Mouse (Mus musculus): ENCODE measurements at regions not wholly inside any gene's neighbourhood (a gene's known extent, or its start where the extent isn't known, plus 50 kb on each side); places are given as distances from the start of the nearest gene placed in this dataset.

DNA sequence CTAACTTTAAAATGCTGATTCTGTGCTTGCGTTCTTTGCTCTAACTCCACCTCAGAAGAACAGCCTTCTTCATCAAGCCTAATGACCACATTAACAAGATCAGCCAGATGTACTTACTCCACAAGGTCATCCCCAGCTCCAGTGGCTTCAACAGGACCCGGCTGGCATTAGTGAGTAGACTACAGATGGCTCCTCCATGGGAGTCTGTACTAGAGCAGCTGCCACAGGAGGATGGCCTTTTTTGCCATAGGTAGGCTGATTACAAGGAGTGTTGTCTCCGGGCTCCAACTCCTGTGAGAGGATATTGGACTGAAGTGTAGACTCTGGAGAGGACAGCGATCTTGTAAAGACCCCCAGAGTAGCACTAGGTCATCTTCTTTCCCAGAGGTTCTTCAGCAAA, 729.7 kb downstream of the Galc start:
- ATAC-seq (ENCODE audit: insufficient number of reproducible peaks, low FRiP score) = no peak
- Histone ChIP-seq H3K9ac (no peak overlapping the region), H3K27me3 (replicated peaks) (no peaks in the 10 kb centered on the region), H3K4me3 (no peak overlapping the region), H3K4me2 (no peak overlapping the region), H3K4me1 (replicated peaks) (no peaks in the 10 kb centered on the region), H3K36me3 (no peaks in the 10 kb centered on the region), H3K9me3 (replicated peaks) (no peaks in the 10 kb centered on the region), H3K27ac (ENCODE audit: poor library complexity, severe bottlenecking) (no peak overlapping the region)
- WGBS = 82% methylated on average over 4 of the region's 4 CpGs

DNA sequence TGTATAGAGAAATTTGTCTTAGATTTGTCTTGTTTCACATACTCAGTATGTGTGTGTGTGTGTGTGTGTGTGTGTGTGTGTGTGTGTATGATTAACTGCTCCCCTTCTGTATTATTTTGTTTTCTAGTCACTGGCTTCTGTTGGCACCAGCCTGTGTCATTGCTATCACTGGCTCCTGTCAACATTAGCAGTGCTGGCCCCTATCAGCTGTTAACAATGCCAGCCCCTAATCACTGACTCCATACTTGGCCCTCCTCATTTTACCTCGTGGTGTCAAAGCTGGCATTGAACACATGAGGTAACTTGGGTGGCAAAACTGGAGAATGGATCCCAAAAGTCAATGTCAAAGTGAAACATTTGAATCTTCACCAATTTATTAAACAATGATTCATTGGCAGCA, 733.3 kb downstream of the Galc start:
- Histone ChIP-seq H3K36me3 (no peaks in the 10 kb centered on the region), H3K9ac (no peak overlapping the region), H3K4me1 (replicated peaks) (no peaks in the 10 kb centered on the region), H3K4me2 (no peak overlapping the region), H3K9me3 (replicated peaks) (no peaks in the 10 kb centered on the region), H3K27ac (ENCODE audit: poor library complexity, severe bottlenecking) (no peak overlapping the region), H3K27me3 (replicated peaks) (no peaks in the 10 kb centered on the region), H3K4me3 (no peak overlapping the region)
- peak; percentile 36; the same call in 1 of the 2 replicates for ATAC-seq (ENCODE audit: insufficient number of reproducible peaks, low FRiP score)
- 5% methylated on average over 1 of the region's 1 CpGs for WGBS

DNA sequence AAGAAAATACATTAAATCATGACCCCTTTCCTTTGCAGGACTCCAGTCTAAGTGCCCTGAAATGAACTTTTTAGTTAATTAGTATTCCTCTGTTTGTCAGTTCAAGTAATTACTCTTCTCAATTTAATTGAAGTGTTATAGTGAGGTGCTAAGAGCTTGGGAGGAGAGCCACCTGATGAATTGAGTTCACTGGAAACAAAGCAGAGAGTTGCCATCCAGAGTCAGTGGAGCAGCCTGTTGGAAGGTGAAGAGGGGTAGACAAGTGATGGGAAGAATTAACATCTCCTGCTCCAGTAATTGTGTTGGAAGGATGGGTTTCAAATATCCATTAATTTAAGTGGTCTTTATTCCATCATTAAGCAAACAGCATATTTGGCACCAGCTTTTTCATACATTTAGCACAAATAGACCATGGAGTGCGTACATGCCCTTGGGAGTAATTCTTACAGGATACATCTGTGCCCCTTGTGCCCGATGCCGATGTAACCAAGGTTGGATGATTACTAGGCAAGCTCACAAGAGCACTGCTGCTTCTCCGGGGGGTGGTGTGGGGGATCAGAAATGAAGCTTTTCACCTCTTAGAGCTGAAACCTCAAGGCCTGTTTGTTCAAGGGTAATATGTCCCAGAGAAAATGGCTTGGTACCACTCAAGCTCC, 739.3 kb downstream of the Galc start:
- Histone ChIP-seq H3K4me2 (no peak overlapping the region), H3K36me3 (no peaks in the 10 kb centered on the region), H3K4me3 (no peak overlapping the region), H3K9me3 (replicated peaks) (no peaks in the 10 kb centered on the region), H3K27me3 (replicated peaks) (no peaks in the 10 kb centered on the region), H3K9ac (no peak overlapping the region), H3K4me1 (replicated peaks) (peaks cover 3% of the 10 kb centered on the region; the same call in 1 of the 2 replicates), H3K27ac (ENCODE audit: poor library complexity, severe bottlenecking) (no peak overlapping the region)
- 85% methylated on average over 4 of the region's 4 CpGs for WGBS
- ATAC-seq (ENCODE audit: insufficient number of reproducible peaks, low FRiP score) = no peak

DNA sequence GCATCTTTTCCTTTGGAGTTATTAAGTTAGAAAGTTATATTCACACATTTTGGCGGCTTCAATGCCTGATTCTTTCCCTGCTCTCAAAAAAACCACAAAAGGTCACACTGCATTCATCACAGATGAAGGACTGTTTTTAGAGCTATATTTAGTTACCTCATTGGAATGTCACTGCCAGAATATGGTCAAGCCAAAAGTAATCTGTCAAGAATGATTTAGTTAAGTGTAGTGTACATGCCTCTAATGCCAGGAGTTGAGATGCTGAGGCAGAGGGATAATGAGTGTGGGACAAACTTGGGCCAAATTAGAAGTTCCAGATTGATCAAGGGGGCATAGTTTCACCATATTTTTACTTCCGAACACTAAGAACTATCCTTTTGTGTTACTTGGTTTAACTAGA, 741.7 kb downstream of the Galc start:
- Histone ChIP-seq H3K9ac (no peak overlapping the region), H3K27me3 (replicated peaks) (no peaks in the 10 kb centered on the region), H3K9me3 (replicated peaks) (no peaks in the 10 kb centered on the region), H3K4me2 (no peak overlapping the region), H3K4me1 (replicated peaks) (peaks cover 3% of the 10 kb centered on the region; the same call in 1 of the 2 replicates), H3K27ac (ENCODE audit: poor library complexity, severe bottlenecking) (peak overlapping the region; percentile 48), H3K4me3 (no peak overlapping the region), H3K36me3 (no peaks in the 10 kb centered on the region)
- ATAC-seq (ENCODE audit: insufficient number of reproducible peaks, low FRiP score) = 0 out of 2 replicates have a peak, but pooled peaks have one; percentile 59
- WGBS = 60% methylated on average over 2 of the region's 2 CpGs

DNA sequence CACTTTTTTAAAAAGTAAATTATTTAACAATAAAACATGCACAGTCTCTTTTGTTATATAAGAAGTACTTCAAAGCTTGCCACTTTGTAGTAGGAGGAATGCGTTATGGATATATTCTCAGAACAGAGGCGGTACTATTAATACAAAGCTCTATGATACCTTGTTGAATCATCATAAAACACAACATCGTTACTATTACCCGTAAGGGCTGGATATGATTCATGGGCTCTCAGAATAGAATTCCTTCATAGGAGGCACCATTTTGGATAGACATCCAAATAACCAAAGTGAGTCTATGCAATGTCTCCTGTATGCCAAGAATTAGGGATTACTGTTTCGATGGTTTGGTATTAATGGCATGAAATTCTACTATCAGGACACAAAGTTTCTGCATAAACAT, 743.5 kb downstream of the Galc start:
- no peak overlapping the region for H3K27ac ChIP-seq (ENCODE audit: poor library complexity, severe bottlenecking)
- no peaks in the 10 kb centered on the region for H3K27me3 ChIP-seq (replicated peaks)
- no peak for ATAC-seq (ENCODE audit: insufficient number of reproducible peaks, low FRiP score)
- H3K9me3 ChIP-seq (replicated peaks) = no peaks in the 10 kb centered on the region
- H3K4me1 ChIP-seq (replicated peaks) = peaks cover 3% of the 10 kb centered on the region; the same call in 1 of the 2 replicates
- H3K4me3 ChIP-seq = no peak overlapping the region
- H3K36me3 ChIP-seq = no peaks in the 10 kb centered on the region
- 91% methylated on average over 5 of the region's 5 CpGs for WGBS
- no peak overlapping the region for H3K4me2 ChIP-seq
- H3K9ac ChIP-seq = no peak overlapping the region

DNA sequence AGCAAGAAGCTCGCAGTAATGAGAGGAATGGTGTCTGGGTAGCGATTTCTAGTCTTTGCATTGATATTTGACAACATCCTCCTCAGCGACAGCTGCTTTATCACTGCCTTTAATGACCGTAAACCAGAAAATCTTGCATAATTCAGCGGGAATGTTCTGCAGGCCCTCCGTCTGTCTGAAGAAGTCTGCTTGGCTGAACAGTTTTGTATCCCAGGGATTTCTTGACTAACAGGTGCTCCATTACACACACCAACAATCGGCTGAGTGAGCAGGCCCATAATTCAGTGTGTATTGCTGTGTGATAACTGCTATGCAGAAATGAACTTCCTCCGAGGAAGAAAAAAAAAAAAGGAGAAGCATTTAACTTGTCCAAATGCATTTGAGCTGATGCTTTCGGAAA, 747.4 kb downstream of the Galc start:
- Histone ChIP-seq H3K4me2 (no peak overlapping the region), H3K4me3 (no peak overlapping the region), H3K27ac (ENCODE audit: poor library complexity, severe bottlenecking) (no peak overlapping the region), H3K9me3 (replicated peaks) (no peaks in the 10 kb centered on the region), H3K36me3 (no peaks in the 10 kb centered on the region), H3K4me1 (replicated peaks) (no peaks in the 10 kb centered on the region), H3K9ac (no peak overlapping the region), H3K27me3 (replicated peaks) (no peaks in the 10 kb centered on the region)
- WGBS = 71% methylated on average over 9 of the region's 9 CpGs
- no peak for ATAC-seq (ENCODE audit: insufficient number of reproducible peaks, low FRiP score)

DNA sequence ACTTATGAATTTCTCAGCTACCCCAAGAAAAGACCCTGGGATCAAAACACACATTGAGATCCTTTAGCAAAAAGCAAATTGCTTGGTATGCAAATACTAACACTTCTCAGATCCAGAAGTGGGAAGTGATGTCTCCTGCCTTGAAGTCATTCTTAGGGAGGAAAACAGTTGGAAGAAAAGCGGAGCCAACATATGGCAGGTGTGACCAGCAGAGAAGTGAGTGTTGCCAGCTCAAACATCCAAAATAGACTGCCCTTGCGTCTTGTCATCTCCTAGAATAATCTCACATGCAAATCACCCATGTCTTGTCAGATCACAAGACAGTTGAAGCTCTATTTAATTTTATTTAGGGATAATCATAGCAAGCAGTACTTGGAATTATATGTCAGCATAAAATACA, 757.8 kb downstream of the Galc start:
- no peak overlapping the region for H3K9ac ChIP-seq
- H3K4me3 ChIP-seq = no peak overlapping the region
- H3K27ac ChIP-seq (ENCODE audit: poor library complexity, severe bottlenecking) = no peak overlapping the region
- 63% methylated on average over 2 of the region's 2 CpGs for WGBS
- H3K4me2 ChIP-seq = no peak overlapping the region
- no peaks in the 10 kb centered on the region for H3K4me1 ChIP-seq (replicated peaks)
- no peaks in the 10 kb centered on the region for H3K27me3 ChIP-seq (replicated peaks)
- H3K36me3 ChIP-seq = no peaks in the 10 kb centered on the region
- no peak for ATAC-seq (ENCODE audit: insufficient number of reproducible peaks, low FRiP score)
- no peaks in the 10 kb centered on the region for H3K9me3 ChIP-seq (replicated peaks)

DNA sequence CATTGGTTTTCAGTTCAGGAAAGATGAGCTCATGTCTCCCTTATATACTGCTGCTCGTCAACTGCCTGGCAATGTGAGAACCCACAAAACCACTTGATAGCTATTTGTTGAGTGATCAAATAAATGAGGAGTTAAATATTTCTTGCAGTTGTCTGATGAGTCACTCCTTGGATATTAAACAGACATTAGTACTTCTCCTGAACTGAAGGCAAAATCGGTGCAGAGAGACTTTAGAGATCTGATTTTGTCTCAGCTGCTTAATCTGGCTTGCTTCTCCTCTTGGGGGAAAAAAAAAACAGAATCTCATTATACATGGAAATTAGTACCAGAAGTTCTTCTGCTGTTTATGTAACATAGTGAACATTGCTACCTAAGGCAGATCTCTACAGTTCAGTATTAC, 775.7 kb downstream of the Galc start:
- 51% methylated on average over 2 of the region's 2 CpGs for WGBS
- no peak for ATAC-seq (ENCODE audit: insufficient number of reproducible peaks, low FRiP score)
- Histone ChIP-seq H3K9ac (no peak overlapping the region), H3K4me1 (replicated peaks) (no peaks in the 10 kb centered on the region), H3K4me2 (no peak overlapping the region), H3K27me3 (replicated peaks) (no peaks in the 10 kb centered on the region), H3K36me3 (no peaks in the 10 kb centered on the region), H3K4me3 (no peak overlapping the region), H3K9me3 (replicated peaks) (no peaks in the 10 kb centered on the region), H3K27ac (ENCODE audit: poor library complexity, severe bottlenecking) (no peak overlapping the region)

DNA sequence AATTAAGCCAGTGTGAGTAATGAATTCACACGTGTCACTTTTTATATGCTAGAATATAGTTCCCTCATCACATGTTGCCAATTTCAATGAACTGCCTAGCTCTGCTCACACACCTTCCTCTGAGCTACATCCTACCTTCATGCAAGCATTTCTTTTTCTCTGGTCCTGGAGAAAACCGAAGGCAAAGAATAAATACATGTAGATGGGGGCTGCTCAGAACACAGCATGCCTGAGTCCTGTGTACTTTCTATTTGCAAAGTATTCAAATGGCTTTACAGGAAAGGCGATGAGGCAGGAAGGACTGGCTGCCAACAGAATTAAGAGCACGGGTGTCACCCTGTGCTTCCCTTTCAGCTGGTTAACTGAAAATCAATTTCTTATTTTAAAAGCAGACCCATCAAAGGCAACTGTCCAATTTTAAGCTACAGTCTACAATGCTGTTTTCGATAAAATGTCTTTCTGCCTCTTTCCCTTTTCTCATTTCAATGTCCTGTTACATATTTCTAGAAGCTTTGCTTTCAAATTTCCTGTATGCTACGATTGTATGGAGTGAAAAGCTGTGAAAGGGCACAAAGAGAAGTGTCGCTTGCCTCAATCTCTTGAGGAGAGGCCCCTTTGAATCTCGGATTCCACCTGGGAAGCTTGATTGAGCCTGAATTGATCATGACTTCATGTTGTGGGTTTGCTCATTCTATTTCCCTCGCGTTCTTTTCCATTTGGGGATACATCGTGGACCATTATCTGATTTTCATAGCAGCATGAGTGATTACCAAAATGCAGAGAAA, 782.6 kb downstream of the Galc start:
- no peaks in the 10 kb centered on the region for H3K36me3 ChIP-seq
- ATAC-seq (ENCODE audit: insufficient number of reproducible peaks, low FRiP score) = no peak

DNA sequence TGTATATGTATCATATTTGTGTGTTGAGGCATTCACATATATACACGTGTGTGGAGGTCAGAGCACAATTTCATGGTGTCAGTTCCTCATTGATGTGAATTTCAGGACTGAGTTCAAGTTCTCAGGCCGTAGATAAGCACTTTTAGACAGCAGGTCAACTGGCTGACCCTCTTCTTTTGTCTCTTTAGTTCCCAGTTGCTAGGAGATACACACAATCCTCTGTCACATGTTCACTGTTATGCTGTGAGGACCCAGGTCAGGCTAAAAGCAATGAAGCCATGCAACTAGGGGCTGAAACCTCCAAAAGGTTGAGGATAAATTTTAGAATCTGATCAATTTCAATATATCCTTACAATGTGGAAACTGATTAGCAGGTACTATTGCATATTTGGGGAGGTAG, 783.5 kb downstream of the Galc start:
- Histone ChIP-seq H3K27ac (ENCODE audit: poor library complexity, severe bottlenecking) (no peak overlapping the region), H3K4me1 (replicated peaks) (no peaks in the 10 kb centered on the region), H3K9me3 (replicated peaks) (no peaks in the 10 kb centered on the region), H3K36me3 (no peaks in the 10 kb centered on the region), H3K9ac (no peak overlapping the region), H3K4me3 (no peak overlapping the region), H3K4me2 (no peak overlapping the region), H3K27me3 (replicated peaks) (no peaks in the 10 kb centered on the region)
- ATAC-seq (ENCODE audit: insufficient number of reproducible peaks, low FRiP score) = no peak
- 64% methylated on average over 2 of the region's 2 CpGs for WGBS

More for the DNA sequence above, 782.6 kb downstream of the Galc start:
- H3K4me1 ChIP-seq (replicated peaks) = no peaks in the 10 kb centered on the region
- 67% methylated on average over 11 of the region's 11 CpGs for WGBS
- H3K4me3 ChIP-seq = no peak overlapping the region
- no peak overlapping the region for H3K4me2 ChIP-seq
- no peaks in the 10 kb centered on the region for H3K27me3 ChIP-seq (replicated peaks)
- no peaks in the 10 kb centered on the region for H3K9me3 ChIP-seq (replicated peaks)
- no peak overlapping the region for H3K9ac ChIP-seq
- no peak overlapping the region for H3K27ac ChIP-seq (ENCODE audit: poor library complexity, severe bottlenecking)

DNA sequence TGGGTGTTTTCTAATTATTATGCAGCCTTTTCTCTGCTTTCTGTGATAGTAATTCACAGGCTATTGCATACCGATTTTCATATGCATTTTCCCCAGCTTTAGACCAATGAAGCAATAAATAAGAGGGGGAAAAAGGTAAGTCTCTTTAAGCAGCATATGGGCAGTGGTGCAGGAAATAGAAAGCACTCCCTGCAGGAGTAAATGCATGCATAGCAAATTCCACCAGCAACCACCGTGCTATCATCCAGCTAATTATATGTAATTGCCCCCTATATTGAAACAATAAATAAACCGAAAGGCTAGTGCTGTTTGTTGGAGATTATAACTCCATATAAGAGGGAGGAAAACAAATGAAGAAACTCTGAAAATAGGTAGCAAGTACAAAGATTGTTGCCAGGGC, 790.1 kb downstream of the Galc start:
- Histone ChIP-seq H3K36me3 (no peaks in the 10 kb centered on the region), H3K4me1 (replicated peaks) (0 out of 2 replicates have a peak, but pooled peaks cover 7% of the 10 kb centered on the region), H3K27me3 (replicated peaks) (no peaks in the 10 kb centered on the region), H3K9me3 (replicated peaks) (no peaks in the 10 kb centered on the region), H3K4me2 (no peak overlapping the region), H3K4me3 (no peak overlapping the region), H3K9ac (no peak overlapping the region), H3K27ac (ENCODE audit: poor library complexity, severe bottlenecking) (no peak overlapping the region)
- 67% methylated on average over 3 of the region's 3 CpGs for WGBS
- no peak for ATAC-seq (ENCODE audit: insufficient number of reproducible peaks, low FRiP score)
